Mouse (Mus musculus): Measurements from ENCODE around the gene Asic2.

Gene Asic2

DNA sequence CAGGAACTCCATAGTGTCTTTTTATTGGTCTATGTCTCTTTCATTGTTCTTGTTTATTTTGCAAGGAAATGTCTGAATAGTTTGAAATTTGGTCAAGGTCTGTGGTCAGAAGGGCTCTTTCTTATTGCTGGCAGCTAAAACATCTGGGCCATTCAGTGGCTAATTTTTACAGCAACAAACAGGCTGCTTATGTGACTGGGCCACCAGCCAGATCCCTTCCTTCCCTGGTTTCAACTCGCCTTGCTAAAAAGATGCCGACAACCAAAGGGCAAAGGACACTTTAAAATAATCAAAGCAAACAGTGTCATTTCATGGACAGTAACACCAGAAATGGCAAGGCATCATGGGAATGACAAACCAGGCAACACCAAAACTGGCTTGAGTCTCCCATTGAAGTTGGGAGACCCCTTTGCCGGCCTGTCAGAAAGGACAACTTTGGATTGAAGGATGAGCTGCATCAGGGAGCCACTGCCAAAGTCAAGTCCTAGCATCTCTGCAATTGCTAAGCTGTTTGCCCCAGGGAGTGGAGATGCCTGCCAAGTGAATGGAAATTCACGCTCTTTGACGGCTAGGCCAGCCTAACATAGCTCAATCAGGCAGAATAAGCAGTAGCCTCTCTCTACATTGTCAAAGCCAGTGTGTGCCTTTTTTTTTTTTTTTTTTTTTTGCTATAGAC lies 123.1 kb downstream of the Asic2 start:
- DNase-seq (ENCODE audit: inconsistent ontology term): peak; percentile 85

DNA sequence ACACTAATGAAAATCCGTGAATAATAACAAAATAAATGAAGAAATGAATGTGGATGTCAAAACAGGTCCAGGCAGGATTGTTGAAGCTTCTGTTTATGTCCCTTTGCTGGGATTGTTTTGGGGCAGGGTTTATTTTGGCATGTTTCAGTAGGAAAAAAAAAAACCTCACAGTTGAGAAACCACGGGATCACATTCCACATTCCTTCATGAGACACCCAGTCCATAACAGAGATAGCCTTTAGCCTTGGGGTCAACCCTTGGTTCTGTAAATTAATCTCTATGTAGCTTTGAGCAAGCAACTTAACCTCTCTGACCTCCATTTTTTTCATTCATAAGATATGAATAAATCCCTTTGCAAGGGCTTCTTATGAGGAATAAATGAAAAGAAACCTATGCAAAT lies 127.3 kb downstream of the Asic2 start:
- peak; percentile 56 for DNase-seq (ENCODE audit: inconsistent ontology term)

GRCm38 (mm10) chr11:81838426-81838825 lies 129.8 kb downstream of the Asic2 start:
- peak; percentile 82 for DNase-seq (ENCODE audit: inconsistent ontology term)

DNA sequence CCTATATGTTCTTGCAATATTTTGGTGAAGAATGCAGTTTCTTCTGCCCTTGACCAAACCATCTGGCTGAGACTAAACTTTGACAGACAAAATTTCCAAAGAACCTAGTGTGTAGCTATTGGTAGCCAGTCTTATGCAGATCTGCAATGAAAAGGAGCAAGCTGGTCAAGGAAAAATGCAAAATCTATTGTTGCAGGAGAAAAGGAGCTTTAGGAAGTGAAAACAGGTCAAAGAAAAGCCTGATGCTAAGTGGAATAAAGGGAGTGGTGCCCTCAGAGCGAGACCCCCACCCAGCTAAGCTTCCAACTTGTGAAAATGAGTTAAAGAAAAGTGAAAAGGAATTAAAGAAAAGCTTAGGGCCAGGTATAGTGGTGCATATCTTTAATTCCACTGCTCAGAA lies 135.9 kb downstream of the Asic2 start:
- no peak for DNase-seq (ENCODE audit: inconsistent ontology term)

DNA sequence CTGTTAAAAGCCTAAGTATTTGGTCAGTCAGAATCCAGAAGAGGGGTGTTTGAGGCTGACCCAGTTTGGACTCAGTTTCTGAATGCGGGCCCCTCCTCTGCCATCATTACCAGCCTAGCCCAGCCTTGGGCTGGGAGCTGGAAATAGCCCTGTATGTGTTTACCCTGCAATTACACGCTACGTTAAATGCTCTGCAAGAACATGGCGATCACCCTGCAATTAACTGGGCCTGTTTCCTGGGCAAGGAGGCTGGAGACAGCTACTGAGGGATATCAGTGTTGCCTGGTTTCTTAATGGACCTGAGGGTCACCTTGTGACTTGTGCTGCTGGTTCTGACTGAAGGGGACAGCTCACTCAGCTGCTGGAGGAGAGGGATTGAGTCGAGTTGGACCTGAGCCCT lies 151.7 kb downstream of the Asic2 start:
- no peak for DNase-seq (ENCODE audit: inconsistent ontology term)

DNA sequence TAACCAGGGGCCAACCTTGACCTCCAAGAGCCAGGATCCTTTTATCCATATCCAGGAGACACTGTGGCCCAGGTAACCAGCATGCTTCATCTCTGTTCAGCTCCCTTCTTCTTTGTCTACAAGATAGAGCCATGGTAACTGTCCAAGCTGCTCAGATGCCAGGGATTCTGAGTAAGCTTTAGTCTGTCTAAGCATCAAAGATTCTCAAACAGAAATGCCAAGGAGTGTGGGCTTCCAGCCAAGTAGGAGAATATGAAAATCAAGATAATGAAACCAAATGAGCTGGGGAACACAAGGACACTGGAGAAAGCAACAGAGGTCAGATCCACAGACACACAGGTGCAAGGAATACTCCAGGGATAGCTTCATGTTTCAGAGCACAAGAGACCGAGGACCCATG lies 153.4 kb downstream of the Asic2 start:
- peak; percentile 84 for DNase-seq (ENCODE audit: inconsistent ontology term)

DNA sequence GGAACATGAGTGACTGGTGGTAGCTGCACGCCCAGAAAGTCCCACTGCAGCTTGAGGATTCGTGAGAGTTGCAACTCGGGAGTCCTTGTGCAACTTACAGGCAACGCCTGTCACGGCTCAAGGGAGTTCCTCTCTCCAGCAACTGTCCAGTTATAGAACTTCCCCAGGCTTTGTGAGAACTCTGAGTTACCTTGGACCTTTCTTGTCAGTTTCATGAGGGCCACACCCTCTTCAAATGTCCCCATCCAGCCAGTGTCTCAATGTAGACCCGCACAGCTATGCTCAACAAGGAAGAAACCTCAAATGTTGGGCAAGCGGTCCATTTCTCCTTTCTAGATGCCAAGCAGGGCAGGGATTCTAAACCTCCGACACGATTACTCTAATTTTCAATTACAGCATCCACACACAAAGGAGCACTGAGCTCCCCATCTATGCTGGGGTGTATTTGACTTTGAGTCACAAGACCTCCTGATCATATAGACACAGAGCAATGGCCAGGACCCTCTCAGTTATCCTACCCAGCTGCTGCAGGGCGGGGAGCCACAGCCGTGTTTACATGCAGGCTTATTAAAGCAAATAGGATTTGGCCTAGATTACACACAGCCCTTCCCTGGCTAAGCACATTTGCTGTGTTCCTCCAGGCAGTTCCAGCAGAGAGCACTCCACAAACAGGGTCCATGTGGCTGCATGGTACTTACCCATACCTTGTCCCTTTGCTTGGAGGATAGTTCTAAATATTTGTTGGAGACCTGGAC lies 161.2 kb downstream of the Asic2 start:
- DNase-seq (ENCODE audit: inconsistent ontology term): no peak

- no peak for DNase-seq (ENCODE audit: inconsistent ontology term)
Observed at GRCm38 (mm10) chr11:81803544-81803943, 164.7 kb downstream of the Asic2 start.

GRCm38 (mm10) chr11:81802614-81803013 lies 165.6 kb downstream of the Asic2 start:
- no peak for DNase-seq (ENCODE audit: inconsistent ontology term)

DNA sequence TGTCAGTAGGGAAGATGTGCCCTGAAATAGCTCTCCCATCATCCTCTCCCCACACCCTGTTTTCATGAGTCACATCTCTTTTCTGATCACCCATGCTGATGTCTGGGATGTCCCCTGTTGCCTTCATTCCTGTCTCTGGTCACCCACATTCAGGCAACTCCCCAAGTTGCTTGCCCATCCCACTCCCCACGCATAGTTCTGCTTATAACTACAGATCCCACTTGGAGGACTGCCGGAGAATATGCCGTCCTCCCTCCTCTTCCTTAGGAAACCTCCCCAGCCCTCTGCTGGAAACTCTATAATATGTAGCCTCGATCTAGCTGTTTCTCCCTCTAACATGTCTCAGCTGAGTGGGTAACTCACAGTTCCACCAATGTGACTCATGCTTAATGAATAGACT lies 167.4 kb downstream of the Asic2 start:
- DNase-seq (ENCODE audit: inconsistent ontology term): peak; percentile 61

DNA sequence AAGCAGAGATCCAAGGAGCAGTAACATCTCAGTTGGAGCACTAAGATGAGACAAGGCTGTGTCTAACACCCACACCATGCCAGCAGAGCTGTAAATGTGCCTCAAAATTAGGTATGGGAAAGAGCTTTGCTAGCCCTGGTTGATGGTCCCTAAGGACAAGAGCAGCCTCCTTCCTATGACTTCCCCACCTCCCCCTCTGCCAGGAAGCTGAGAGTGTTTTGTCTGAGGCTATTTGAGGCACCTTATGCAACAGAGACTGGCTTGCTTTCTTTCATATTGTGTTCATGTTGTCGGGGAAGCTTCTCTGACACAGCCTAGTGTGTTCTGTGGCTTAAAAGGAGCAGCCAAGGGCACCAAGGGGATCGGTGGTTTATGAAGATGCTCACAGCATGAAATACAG lies 174.7 kb downstream of the Asic2 start:
- no peak for DNase-seq (ENCODE audit: inconsistent ontology term)

GRCm38 (mm10) chr11:81791579-81791978 lies 176.7 kb downstream of the Asic2 start:
- no peak for DNase-seq (ENCODE audit: inconsistent ontology term)

DNA sequence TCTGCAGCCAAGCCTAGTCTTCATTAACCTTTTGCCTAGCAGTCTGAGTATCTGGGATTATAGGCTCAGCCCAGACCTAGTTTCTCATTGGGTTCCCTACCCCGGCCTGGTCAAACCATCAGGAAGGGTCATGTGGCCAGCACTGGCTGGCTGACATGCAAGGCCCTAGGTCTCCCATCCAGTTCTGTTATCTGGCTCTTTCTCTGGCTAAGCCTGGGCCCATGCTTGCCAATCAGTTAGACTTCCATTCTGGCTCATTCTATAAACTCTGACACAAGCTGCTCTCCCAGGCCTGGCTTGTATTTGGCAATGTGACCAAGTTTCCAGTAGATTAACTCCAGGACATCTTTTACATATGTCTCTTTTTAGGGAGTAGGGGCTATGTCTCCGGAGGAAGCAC lies 187.7 kb downstream of the Asic2 start:
- no peak for DNase-seq (ENCODE audit: inconsistent ontology term)

- DNase-seq (ENCODE audit: inconsistent ontology term): peak; percentile 40
Observed at GRCm38 (mm10) chr11:81779881-81780280, 188.4 kb downstream of the Asic2 start.

DNA sequence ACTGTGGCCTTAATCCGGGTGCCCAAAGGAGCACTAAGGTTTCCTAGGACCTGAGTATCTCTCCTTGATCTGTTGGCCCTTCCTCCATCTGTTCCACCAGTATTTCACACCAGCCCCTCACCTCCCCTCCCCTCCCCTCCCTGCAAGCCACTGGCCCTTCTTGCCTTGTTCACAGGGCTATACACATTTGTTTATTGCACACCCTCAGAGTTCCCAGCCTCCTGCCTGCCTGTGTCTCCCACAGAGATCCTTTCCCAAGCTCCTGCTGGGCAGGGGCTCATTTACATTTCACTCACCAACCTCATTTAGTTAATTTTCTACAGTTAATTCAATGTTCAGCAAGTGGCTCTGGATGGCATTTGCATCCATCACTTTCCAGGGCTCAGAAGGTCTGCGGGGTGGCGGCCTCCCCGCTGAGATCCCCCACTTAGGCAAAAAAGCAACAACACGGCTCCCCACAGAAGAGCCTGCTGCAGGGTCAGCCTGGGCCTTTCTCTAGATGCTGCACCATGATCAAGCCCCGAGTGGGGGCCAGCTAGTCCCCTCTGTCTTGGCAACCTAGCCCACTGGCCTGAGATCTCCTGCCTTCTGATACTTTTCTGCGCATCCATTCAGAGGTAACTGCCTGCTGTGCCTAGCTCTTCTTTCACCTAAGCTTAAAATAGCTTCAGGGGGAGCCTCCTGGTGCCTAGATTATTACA lies 196.9 kb downstream of the Asic2 start:
- DNase-seq (ENCODE audit: inconsistent ontology term): no peak

- peak; percentile 43 for DNase-seq (ENCODE audit: inconsistent ontology term)
Observed at GRCm38 (mm10) chr11:81769691-81770260, 198.5 kb downstream of the Asic2 start.

- DNase-seq (ENCODE audit: inconsistent ontology term): no peak
Observed at GRCm38 (mm10) chr11:81768305-81768704, 200.0 kb downstream of the Asic2 start.

DNA sequence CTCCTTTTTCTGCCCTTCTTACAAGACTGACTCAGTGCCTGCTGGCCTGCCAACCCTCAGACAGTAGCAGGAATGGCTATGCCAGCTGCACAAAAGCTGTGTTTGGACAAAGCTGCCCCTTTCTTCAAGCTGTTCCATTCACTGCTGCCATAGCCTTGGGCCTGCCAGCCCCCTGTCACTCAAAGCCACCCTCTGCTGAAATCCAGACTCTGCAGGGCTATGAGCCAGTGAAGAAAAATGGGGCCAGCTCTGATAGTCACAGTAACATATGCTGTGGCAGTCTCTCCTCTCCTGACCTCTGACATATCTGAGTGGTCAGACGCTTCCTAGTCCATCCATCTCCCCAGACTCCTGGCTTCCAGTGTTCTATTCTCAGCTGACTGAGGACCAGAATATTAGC lies 200.5 kb downstream of the Asic2 start:
- DNase-seq (ENCODE audit: inconsistent ontology term): peak; percentile 89

GRCm38 (mm10) chr11:81765288-81765687 lies 203.0 kb downstream of the Asic2 start:
- DNase-seq (ENCODE audit: inconsistent ontology term): no peak

DNA sequence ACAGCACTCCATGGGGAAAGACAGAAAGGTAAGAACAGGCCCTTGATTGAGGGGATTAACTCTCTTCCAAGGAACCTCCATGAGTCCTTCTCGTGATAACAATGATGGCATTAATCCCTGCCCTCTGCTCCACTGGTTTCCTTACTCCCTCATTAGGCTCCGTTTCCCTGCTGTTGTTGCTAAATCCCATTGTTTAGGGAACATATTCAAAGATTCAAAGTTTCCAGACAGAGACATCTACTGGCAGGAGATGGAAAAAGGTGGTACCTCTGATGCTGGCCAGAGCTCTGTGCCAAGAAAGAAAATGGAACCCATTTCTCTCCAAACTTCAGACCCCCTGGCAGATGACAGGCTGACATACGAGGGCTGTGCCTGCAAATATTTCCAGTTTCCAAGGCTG lies 203.5 kb downstream of the Asic2 start:
- peak; percentile 36 for DNase-seq (ENCODE audit: inconsistent ontology term)

DNA sequence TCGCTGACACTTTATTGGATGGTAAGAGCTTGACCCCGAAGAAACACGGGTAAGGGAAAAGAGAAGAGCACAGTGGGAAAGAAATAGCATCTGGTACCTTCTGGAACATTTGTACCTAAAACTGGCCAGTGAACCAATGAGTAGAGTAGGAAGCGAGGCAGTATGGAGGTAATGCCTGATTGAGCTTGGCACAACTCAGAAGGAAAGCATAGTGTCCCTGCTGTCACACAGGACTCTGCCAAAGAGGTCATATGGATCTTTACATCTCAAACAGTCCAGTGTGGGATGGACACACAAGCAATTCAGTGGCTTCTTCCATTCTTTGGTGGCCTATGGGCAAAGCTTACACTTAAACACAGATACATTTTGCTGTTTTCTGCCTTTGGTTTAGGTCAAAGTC lies 211.0 kb downstream of the Asic2 start:
- DNase-seq (ENCODE audit: inconsistent ontology term): no peak

GRCm38 (mm10) chr11:81750876-81751275 lies 217.4 kb downstream of the Asic2 start:
- DNase-seq (ENCODE audit: inconsistent ontology term): no peak
